Mouse (Mus musculus): ENCODE data around the gene 1810062G17Rik. TPM values are rescaled to one million over a fixed set of nuclear protein-coding genes. Genes with fewer than 3 reads are reported as not detected.

The 1810062G17Rik gene
- total RNA-seq (2021), result 1 to 10 TPM in 1 of 2 experiments, under 1 TPM in 1; 0.79 to 2.5 TPM
- long read RNA-seq, experiment 1, partial matches to known transcripts, result 0 of 1 reads
- long read RNA-seq, experiment 1, other reads (novel, unspliced or antisense), result 1 of 1 reads
- long read RNA-seq, experiment 2, result 0 reads

GRCm38 (mm10) chr3:36475532-36476087 is at the start of gene 1810062G17Rik, which contains the start of gene Anxa5:
Gene 1810062G17Rik (plus strand): TSS chr3:36475937.
Gene Anxa5 (minus strand): TSS chr3:36475894.
- DNase-seq, result peak; percentile 99 to 100

DNA sequence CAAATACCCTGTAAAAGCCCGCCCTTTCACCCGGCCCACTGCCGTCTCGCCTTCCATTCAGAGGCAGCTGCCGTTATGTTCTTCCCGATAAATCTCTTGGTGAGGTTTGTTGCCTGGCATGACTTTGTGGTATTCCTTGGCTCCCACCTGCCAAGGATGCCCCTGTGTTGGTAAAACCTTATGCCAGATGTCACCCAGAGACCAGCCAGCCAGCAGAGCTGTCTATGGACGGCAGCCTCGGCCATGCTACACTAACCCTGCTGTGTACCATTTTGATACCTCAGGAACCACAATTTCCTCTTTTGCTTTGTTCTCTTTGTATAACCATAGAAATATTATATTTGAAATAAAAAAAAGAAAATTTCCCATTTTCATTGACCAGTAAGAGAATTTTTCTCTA is 48.4 kb upstream of the 1810062G17Rik start:
- no peak for DNase-seq

- DNase-seq, result no peak
Measured at GRCm38 (mm10) chr3:36430360-36430759, 45.4 kb upstream of the 1810062G17Rik start.

DNA sequence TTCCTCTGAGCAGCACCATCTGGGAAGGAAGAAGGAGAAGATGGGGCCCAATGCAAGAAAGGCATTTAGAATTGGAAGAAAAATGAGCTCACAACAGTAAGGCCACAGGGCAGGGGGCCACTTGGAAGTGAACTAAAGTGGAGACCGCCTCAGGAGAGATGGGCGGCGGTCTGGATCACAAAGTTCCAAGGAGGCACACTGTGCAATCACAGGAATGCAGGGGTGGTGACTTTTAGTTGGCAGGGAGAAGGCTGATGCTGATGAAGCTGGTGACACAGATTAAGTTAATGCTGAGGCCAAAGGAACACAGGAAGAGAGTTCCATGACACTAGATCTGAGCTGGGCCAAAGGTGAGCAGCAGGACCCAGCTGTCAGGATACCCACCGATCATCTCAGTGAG is 35.5 kb upstream of the 1810062G17Rik start:
- DNase-seq, result no peak

GRCm38 (mm10) chr3:36442426-36442825 is 33.3 kb upstream of the 1810062G17Rik start:
- peak in 1 of 2 experiments; percentile 44 for DNase-seq

- DNase-seq, result no peak
Measured at GRCm38 (mm10) chr3:36446041-36446440, 29.7 kb upstream of the 1810062G17Rik start.

DNA sequence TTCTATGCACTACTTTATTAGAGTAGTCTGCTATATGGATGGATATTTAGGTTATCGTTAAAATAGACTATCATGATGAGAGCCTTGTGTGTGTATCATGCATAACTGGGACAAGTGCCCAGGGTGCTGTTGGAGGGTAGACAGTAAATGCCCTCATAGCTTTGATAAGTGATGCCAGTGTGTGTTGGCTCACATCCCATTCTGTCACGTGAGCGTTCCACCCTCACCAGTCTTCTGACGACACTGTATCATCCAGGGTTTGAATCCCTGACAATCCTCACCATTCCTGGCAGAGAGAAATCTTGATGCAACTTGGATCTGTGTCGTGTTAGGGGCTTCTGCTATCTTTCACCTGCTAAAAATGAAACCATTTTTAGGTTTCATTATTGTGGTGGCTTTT is 29.2 kb upstream of the 1810062G17Rik start:
- peak in 1 of 2 experiments; percentile 27 for DNase-seq

DNA sequence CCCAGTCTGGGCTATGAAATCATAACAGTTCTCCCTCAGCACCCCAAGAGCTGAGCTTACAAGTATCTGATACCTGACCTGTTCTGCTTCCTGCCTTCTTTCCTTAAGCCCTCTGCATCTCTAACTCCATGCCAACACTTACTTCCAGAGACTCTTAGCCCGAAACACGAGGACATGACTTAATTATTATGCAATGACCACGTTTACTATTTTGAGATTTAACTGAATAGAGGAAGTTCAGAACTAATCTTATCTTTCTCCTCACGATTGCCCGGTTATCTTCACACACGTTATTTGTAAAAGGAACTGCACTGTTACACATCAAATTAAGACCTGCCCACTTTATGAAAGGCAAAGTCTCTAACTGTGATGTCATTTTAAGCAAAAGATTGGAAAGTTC is 28.8 kb upstream of the 1810062G17Rik start:
- no peak for DNase-seq

DNA sequence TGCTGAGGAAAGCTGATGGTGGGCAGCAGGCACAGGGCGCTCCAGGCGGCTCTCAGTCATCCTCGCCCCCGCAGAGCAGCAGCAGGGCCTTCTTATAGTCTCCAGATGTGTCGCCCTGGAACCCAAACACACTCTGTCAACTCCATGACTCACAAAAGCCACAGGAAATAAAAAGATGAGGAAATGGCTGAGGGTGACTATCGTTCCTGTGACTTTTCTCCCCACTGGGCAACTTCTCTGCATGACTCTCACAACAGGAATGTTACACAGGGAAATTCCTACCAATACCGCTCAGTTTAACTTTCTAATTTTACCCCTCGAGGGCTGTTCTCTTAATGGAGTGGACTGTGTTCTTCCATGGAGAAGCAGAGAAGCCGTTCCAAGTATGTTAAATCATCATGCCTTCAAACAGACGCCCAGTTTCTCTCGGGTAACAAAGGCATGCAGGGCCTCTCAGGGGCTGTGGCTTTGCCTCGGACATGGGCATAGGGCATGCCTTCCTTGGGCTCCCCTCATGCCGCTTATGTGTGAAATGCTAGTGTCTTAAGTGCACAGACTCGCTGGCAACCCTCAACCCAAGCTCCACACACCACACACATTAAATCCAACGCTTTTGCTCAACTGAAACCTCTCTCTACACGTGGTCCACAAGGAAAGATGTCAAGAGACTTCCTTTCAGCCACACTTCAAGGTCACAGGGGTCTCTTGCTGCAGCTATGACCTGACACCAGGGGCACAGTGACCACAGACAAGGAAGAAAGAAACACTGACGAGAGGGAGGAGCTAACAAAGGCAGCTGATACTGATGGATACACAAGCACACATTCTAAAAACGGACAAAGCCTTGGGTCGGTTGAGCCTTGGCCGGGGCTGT is 26.2 kb upstream of the 1810062G17Rik start:
- no peak for DNase-seq

GRCm38 (mm10) chr3:36452502-36452901 is 23.2 kb upstream of the 1810062G17Rik start:
- no peak for DNase-seq

DNA sequence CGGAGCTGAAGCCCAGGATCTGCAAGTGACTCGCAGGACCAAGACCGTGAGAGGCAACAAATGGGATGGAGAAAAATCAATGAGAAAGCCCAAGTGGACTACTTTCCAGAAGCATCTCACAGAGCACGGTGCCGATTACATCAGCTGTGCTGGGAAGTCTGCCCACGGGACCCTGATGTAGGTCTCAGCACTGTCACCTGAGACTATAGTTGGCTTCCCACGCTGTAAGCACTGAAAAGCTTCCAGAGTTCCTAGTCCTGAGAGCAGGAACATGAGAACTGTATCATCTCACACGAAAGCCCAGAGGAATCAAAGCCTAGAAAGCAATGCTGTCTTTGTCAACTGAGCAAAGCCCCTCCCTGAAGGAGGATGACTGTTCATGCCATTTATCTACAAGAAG is 20.6 kb upstream of the 1810062G17Rik start:
- DNase-seq, result no peak

DNA sequence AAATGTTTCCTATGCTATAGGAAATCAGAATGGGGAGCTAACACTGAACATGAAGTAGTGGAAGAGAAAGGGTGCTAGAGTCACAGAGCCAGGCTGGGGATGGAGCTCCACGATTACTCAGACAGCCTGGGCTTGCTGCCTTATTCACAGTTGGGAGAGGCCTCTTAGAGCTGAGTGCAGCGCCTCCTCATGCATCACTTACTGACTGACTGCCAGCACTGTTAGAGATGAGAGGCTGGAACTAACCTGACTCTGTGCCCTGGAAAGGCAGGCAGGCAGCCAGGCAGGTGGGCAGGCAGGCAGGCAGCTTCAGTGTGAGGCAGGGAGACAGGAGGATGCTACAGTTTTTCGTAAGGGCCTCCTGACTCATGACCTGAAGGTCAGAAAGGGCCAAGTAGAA is 20.2 kb upstream of the 1810062G17Rik start:
- DNase-seq, result no peak

- DNase-seq, result no peak
Measured at GRCm38 (mm10) chr3:36460717-36461116, 15.0 kb upstream of the 1810062G17Rik start.

DNA sequence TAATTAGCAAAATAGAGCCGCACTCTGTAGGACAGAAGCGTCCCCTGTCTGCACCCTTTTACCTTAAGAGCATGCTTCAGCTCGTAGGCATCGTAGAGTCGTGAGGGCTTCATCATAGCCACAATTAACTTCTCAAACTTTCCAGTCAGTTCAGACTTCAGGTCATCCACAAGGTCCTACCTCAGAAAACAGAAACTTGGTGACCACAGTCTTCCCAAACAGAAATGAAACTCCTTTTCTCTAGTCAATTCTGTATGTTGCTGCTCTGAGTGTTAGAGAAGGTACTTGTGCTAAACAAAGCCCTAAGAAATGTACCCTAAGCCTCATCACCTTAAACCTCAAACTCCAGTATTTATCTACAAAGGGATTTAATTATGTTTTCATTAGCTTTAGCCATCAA is 13.9 kb upstream of the 1810062G17Rik start:
- no peak for DNase-seq

GRCm38 (mm10) chr3:36462348-36462747 is 13.4 kb upstream of the 1810062G17Rik start:
- DNase-seq, result no peak

GRCm38 (mm10) chr3:36465538-36465937 is 10.2 kb upstream of the 1810062G17Rik start:
- DNase-seq, result no peak

DNA sequence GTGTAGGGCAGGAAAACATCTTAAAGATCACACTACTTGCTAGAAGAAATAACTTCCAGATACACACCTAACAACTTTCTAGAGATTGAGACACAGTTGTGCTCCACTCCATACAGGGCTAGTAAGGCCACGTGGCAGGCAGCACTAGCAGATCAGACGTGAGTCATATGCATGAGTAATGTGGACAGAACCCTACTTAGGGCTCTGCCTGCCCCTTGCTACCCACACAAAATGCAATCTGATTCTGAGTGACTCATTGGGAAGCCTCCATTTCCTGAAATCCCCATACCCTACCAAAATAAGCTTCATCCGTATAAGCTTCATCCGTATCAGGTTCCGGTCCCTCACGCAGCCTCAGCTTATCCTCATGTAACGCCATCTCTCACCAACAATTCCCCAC is 8.1 kb upstream of the 1810062G17Rik start:
- peak; percentile 67 to 75 for DNase-seq

- DNase-seq, result peak; percentile 50 to 56
Measured at GRCm38 (mm10) chr3:36468871-36469270, 6.9 kb upstream of the 1810062G17Rik start.

DNA sequence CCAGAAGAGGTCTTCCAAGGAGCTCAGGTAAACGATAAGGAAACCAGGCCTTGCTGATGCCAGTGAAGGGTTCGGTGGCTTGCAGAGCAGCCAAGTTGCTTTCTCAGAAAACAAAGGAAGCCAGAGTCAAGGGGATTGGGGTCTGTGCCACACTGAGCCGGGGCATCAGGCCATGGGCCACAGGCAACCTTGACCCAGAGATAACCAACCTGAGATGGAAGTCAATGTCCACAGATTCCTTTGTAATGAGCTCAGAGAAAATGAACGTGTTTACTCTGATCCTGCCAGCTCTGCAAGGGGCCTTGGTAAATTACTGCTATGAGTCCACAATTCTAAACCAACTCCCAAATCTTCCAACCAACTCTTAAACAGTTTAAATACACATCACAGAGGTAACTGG is 3.9 kb upstream of the 1810062G17Rik start:
- DNase-seq, result peak; percentile 64 to 66

- DNase-seq, result no peak
Measured at GRCm38 (mm10) chr3:36473222-36473621, 2.5 kb upstream of the 1810062G17Rik start.

- no peak for DNase-seq
Measured at GRCm38 (mm10) chr3:36474421-36474820, 1.3 kb upstream of the 1810062G17Rik start.

DNA sequence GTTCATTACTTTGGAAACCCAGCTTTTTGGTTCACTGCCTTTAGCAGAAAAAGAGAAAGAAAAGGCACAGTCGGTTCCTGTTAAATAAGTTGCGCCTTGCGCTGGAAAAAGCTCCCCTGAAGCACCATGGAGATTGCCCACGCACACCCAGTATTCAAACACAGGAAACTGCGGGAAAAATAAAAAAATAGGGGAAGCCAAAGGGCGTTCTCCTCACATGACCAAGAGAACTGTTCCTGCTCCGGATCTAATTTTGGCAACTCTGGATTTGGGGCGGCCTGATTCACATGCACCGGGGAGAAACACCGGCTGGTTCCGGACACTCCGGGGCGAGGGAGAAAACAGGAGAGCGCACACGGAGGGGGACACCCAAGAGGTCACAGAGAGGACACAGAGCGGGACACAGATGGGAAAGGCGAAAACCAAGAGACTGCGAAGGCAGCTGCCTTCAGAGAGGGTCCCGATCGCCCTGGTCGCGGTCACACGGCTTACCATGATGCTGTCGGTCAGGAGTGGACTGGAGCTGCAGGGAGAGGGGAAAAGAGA is 726 bp upstream of the 1810062G17Rik start:
- peak; percentile 45 to 53 for DNase-seq
